Mouse (Mus musculus): Measurements from ENCODE around the gene Coa5.
A peak's percentile ranks its signal among the peaks of the same experiment; 100 is the strongest.

DNA sequence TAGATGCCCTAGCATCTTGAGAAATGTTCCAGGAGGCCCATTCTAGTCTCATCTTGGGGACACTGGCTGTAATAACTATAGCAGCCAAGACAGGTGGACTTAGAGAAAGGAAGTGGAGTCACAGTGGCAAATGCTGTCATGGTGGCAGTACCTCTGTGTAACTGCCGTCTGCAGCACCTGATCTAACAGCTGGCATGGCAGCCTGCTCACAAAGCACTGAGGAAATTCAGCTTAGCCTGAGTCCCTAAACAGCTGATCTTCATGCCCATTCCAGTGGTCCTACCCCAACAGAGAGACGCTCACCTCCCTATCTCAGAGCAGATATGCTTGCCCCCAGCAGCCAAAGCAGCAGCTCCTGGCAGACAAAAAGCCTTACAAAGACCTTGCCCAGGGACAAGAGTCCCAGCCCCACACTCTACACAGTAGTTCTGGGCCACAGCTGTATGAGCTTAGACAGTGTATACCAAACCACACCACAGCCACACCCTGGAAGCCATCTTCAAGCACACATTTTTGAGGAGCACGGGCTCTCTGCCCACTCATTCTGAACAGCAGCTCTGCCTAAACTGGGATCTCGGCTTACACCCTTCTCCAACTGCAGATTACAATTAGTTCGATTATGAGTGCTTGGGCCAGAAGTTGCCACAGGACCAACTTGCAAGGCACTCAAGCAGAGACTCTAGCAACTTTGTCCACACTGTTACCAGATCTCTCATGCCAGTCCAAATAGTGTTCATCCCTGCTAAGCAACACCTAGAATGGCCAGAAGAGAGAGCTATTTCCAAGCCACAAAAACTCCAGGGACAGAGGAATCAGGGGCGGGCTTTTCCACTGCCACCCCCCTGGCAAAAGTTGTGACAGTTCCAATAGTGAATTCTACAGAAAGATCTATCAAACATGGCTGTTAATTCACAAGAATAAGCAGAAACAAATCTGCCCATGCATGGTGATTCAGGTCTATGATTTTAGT, 41.6 kb upstream of the Coa5 start:
- TF ChIP-seq POLR2A (IDR thresholded peaks at IDR 0.05; ENCODE audit: low read depth, low read length) (no peak), CTCF (IDR thresholded peaks at IDR 0.05; ENCODE audit: extremely low read depth, insufficient read length, insufficient replicate concordance, low read depth, low read length) (peak; percentile 19; the same call in 1 of the 2 replicates)

Measured in small intestine, adult 2 months (tissue).